Mouse (Mus musculus): Measurements from ENCODE around the gene Lrrc58. TPM values are rescaled to one million over a fixed set of nuclear protein-coding genes. Genes with fewer than 3 reads are reported as not detected.

The Lrrc58 gene
- polyA plus RNA-seq, 1 experiment, result 4.8 TPM

DNA sequence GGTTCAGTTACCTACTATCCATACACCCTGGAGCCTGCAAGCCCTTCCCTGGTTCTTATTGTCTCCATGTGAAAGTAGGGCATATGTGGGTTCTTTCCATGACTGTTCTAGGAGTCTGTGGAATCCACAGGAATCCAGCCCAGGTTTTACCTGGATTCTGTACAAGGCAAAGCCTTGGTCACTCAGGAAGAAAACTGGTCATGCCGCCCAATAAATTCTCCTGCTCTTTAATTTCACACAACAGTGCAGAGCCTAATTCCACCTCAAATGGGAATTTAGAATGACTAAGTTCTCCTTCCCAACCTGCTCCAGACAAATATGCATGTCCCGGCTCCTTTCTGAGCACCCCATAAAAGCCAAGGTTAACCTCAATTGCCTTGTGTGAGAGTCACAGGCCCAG, 31.2 kb downstream of the Lrrc58 start:
- Histone ChIP-seq H3K27ac (ENCODE audit: insufficient read depth, low read length) (no peak overlapping the region), H3K27me3 (ENCODE audit: control insufficient read depth, insufficient read depth, low read length) (no peaks in the 10 kb centered on the region), H3K4me1 (ENCODE audit: control insufficient read depth, insufficient read depth, insufficient read length) (no peaks in the 10 kb centered on the region), H3K36me3 (ENCODE audit: control insufficient read depth, insufficient read depth, low read length) (no peaks in the 10 kb centered on the region), H3K4me3 (ENCODE audit: extremely low read depth, insufficient read depth, insufficient read length) (no peak overlapping the region)
- no peak for DNase-seq (ENCODE audit: low read depth in 1 of 2, low spot score in 2 of 2)
- TF ChIP-seq POLR2A (IDR thresholded peaks at IDR 0.05; ENCODE audit: low read depth, low read length) (no peak), CTCF (IDR thresholded peaks at IDR 0.05; ENCODE audit: extremely low read depth, insufficient read depth, insufficient read length, insufficient replicate concordance) (no peak)
- WGBS, result 85% methylated on average over 2 of the region's 2 CpGs

DNA sequence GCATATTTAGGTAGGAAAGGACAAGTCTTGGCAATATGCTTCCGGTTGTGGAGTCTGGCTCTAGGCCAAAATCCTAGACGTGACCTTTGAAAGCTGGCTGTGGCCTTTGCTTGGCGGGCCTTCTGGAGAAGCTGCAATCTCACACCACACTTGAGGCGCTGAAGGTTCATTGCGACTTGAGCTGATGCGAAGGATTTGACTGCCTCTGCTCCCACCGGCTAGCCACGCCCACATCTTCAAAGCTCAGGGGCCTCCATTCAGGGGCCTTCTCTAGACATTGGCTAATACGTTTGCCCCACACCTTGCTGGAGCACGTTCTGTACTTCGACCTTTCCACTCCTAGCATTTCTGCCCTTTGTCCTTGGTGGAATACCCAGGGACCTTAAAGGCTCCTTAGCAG, 33.1 kb downstream of the Lrrc58 start:
- TF ChIP-seq POLR2A (IDR thresholded peaks at IDR 0.05; ENCODE audit: low read depth, low read length) (no peak), CTCF (IDR thresholded peaks at IDR 0.05; ENCODE audit: extremely low read depth, insufficient read depth, insufficient read length, insufficient replicate concordance) (no peak)
- H3K36me3 ChIP-seq (ENCODE audit: control insufficient read depth, insufficient read depth, low read length), result no peaks in the 10 kb centered on the region
- no peaks in the 10 kb centered on the region for H3K4me1 ChIP-seq (ENCODE audit: control insufficient read depth, insufficient read depth, insufficient read length)
- no peak overlapping the region for H3K27ac ChIP-seq (ENCODE audit: insufficient read depth, low read length)
- no peak for DNase-seq (ENCODE audit: low read depth in 1 of 2, low spot score in 2 of 2)
- no peaks in the 10 kb centered on the region for H3K27me3 ChIP-seq (ENCODE audit: control insufficient read depth, insufficient read depth, low read length)
- H3K4me3 ChIP-seq (ENCODE audit: extremely low read depth, insufficient read depth, insufficient read length), result no peak overlapping the region
- 82% methylated on average over 11 of the region's 11 CpGs for WGBS

DNA sequence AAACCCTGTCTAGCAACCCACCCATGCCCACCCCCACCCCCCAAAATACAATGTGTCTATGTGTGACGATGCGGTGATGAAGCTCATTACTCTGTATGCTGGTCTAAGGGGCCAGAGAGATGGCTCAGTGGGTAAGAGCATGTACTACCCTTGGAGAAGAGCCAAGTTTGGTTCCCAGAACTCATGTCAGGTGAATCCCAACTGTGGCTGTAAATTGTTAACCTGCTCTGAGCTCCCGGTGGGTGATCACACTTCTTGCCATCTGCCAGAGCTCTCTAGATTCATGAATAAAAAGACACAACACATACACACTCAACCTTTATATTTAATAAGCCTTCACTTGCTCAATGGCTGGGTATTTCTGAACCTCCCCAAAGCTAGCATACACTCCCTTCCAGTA, 38.3 kb downstream of the Lrrc58 start:
- Histone ChIP-seq H3K36me3 (ENCODE audit: control insufficient read depth, insufficient read depth, low read length) (no peaks in the 10 kb centered on the region), H3K27me3 (ENCODE audit: control insufficient read depth, insufficient read depth, low read length) (no peaks in the 10 kb centered on the region), H3K4me3 (ENCODE audit: extremely low read depth, insufficient read depth, insufficient read length) (no peak overlapping the region), H3K27ac (ENCODE audit: insufficient read depth, low read length) (no peak overlapping the region), H3K4me1 (ENCODE audit: control insufficient read depth, insufficient read depth, insufficient read length) (no peaks in the 10 kb centered on the region)
- no peak for DNase-seq (ENCODE audit: low read depth in 1 of 2, low spot score in 2 of 2)
- no peak for TF ChIP-seq CTCF (IDR thresholded peaks at IDR 0.05; ENCODE audit: extremely low read depth, insufficient read depth, insufficient read length, insufficient replicate concordance)
- TF ChIP-seq POLR2A (IDR thresholded peaks at IDR 0.05; ENCODE audit: low read depth, low read length), result no peak
- 91% methylated on average over 3 of the region's 3 CpGs for WGBS

DNA sequence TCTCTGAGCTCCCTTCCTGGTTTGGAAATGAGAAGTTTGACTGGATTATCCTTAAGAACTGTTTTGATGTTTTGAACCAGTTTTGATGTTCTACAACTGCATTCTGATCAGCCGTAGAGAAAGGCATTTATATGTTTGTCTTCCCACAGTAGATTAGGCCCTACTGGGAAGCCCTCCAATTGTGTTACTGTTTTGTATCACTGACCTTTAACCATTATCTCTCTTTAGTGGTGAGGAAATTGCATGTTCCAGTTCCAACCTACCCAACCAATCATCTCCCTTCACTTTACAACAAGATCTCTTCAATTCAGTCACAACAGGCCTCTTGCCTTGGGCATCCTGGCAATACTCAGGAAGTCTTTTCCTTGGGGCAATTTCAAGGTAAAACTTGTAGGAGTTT, 42.9 kb downstream of the Lrrc58 start:
- DNase-seq (ENCODE audit: low read depth in 1 of 2, low spot score in 2 of 2), result no peak
- Histone ChIP-seq H3K27me3 (ENCODE audit: control insufficient read depth, insufficient read depth, low read length) (peaks cover under 1% of the 10 kb centered on the region; the same call in 1 of the 2 replicates), H3K4me3 (ENCODE audit: extremely low read depth, insufficient read depth, insufficient read length) (no peak overlapping the region), H3K36me3 (ENCODE audit: control insufficient read depth, insufficient read depth, low read length) (no peaks in the 10 kb centered on the region), H3K27ac (ENCODE audit: insufficient read depth, low read length) (no peak overlapping the region), H3K4me1 (ENCODE audit: control insufficient read depth, insufficient read depth, insufficient read length) (0 out of 2 replicates have a peak, but pooled peaks cover under 1% of the 10 kb centered on the region)
- TF ChIP-seq CTCF (IDR thresholded peaks at IDR 0.05; ENCODE audit: extremely low read depth, insufficient read depth, insufficient read length, insufficient replicate concordance) (no peak), POLR2A (IDR thresholded peaks at IDR 0.05; ENCODE audit: low read depth, low read length) (no peak)
- 82% methylated on average over 1 of the region's 1 CpGs for WGBS

DNA sequence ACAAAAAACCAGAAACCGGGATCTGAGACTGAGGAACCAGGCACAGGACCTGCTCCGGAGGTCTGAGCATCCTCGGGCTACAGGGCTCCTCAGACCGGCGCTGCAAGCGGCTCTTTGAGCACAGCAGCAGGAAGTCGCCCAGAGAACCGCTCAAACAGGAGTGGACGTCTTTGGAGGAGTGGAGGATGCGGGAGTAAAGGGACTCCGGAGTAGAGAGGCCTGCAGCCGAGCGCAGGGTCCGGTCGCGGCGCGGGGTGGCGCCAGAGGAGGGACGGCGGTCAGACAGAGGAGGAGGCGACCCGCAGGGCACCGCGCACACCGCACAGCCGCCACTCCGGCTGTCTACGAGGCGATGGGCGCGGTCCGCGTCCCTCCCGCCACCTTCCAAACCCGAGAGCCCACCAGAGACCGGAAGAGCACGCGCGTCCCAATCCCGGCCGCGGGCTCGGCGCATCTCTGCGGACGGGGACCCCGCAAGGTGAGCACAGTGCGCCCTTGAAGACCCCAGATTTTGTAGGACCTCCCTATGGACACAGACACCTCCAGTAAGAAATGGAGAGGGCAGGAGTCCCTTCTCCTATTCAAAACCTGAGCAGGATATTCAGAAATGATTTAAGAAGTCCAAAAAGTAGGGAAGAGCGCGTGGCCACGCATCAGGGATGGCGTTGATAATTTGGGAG, 48.1 kb downstream of the Lrrc58 start, which contains the start of gene Gpr156:
Gpr156 (plus strand) TSS at position 359 of the 680 bp plus-strand sequence.
- no peak for TF ChIP-seq POLR2A (IDR thresholded peaks at IDR 0.05; ENCODE audit: low read depth, low read length)
- no peak for TF ChIP-seq CTCF (IDR thresholded peaks at IDR 0.05; ENCODE audit: extremely low read depth, insufficient read depth, insufficient read length, insufficient replicate concordance)
- Histone ChIP-seq H3K4me3 (ENCODE audit: extremely low read depth, insufficient read depth, insufficient read length) (peak within 1 kb of the TSS; percentile 32; the same call in 1 of the 2 replicates), H3K27ac (ENCODE audit: insufficient read depth, low read length) (no peak within 1 kb of the TSS), H3K4me1 (ENCODE audit: control insufficient read depth, insufficient read depth, insufficient read length) (peaks cover 4% of the 10 kb centered on the region; the same call in 1 of the 2 replicates), H3K36me3 (ENCODE audit: control insufficient read depth, insufficient read depth, low read length) (no peaks in the 10 kb centered on the region), H3K27me3 (ENCODE audit: control insufficient read depth, insufficient read depth, low read length) (peaks cover 4% of the 10 kb centered on the region; the same call in 1 of the 2 replicates)
- WGBS, result 4% methylated on average over 52 of the region's 53 CpGs
- DNase-seq (ENCODE audit: low read depth in 1 of 2, low spot score in 2 of 2), result peak in 1 of 2 experiments; percentile 5

DNA sequence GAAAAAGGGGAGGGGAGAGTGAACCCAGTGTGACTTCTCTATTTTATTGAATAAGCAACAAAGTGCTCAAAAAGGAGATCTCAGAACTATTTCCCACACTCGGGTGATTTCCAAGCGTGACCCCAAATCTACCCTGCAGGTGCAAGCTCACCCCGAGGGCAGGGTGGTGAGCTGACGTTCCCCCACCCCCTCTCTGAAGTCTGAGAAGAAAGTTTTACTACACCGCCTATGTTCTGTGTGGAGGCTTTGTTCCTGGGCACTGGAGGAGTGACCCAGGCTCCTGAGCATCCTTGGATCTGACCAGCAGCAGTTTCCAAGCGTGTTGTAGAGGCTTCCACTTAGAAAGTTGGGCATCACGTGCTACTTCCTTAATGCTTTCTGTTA, 48.6 kb downstream of the Lrrc58 start:
- WGBS, result 32% methylated on average over 7 of the region's 7 CpGs
- no peak overlapping the region for H3K27ac ChIP-seq (ENCODE audit: insufficient read depth, low read length)
- no peaks in the 10 kb centered on the region for H3K36me3 ChIP-seq (ENCODE audit: control insufficient read depth, insufficient read depth, low read length)
- peaks cover 4% of the 10 kb centered on the region; the same call in 1 of the 2 replicates for H3K4me1 ChIP-seq (ENCODE audit: control insufficient read depth, insufficient read depth, insufficient read length)
- peak; percentile 3 to 28 for DNase-seq (ENCODE audit: low read depth in 1 of 2, low spot score in 2 of 2)
- H3K4me3 ChIP-seq (ENCODE audit: extremely low read depth, insufficient read depth, insufficient read length), result no peak overlapping the region
- no peak for TF ChIP-seq POLR2A (IDR thresholded peaks at IDR 0.05; ENCODE audit: low read depth, low read length)
- TF ChIP-seq CTCF (IDR thresholded peaks at IDR 0.05; ENCODE audit: extremely low read depth, insufficient read depth, insufficient read length, insufficient replicate concordance), result no peak
- H3K27me3 ChIP-seq (ENCODE audit: control insufficient read depth, insufficient read depth, low read length), result peaks cover 4% of the 10 kb centered on the region; the same call in 1 of the 2 replicates

DNA sequence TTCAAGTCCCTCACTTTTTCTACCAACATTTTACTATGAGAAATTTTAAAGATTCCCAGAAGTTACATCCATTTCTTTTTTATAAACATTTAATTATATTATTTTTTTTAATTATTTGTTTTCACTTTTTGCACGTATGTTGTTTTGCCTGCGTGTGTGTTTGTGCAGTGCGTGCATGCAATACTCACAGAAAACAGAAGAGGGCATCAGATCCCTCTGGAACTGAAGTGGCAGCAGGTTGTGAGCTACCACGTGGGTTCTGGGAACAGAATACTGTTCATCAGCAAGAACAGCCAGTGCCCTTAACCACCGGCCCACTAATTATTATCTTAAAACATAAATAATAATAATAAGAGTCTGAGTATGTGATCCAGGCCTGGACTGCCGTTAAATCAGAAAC, 50.8 kb downstream of the Lrrc58 start:
- no peak overlapping the region for H3K27ac ChIP-seq (ENCODE audit: insufficient read depth, low read length)
- peaks cover 4% of the 10 kb centered on the region; the same call in 1 of the 2 replicates for H3K4me1 ChIP-seq (ENCODE audit: control insufficient read depth, insufficient read depth, insufficient read length)
- WGBS, result 88% methylated on average over 6 of the region's 6 CpGs
- H3K36me3 ChIP-seq (ENCODE audit: control insufficient read depth, insufficient read depth, low read length), result no peaks in the 10 kb centered on the region
- H3K27me3 ChIP-seq (ENCODE audit: control insufficient read depth, insufficient read depth, low read length), result peaks cover 4% of the 10 kb centered on the region; the same call in 1 of the 2 replicates
- no peak for DNase-seq (ENCODE audit: low read depth in 1 of 2, low spot score in 2 of 2)
- TF ChIP-seq POLR2A (IDR thresholded peaks at IDR 0.05; ENCODE audit: low read depth, low read length), result no peak
- no peak for TF ChIP-seq CTCF (IDR thresholded peaks at IDR 0.05; ENCODE audit: extremely low read depth, insufficient read depth, insufficient read length, insufficient replicate concordance)
- H3K4me3 ChIP-seq (ENCODE audit: extremely low read depth, insufficient read depth, insufficient read length), result no peak overlapping the region

Data from spleen, adult 2 months (tissue).